Mouse (Mus musculus): ENCODE results near the gene Zswim8.

- TF ChIP-seq CTCF (IDR thresholded peaks at IDR 0.05; ENCODE audit: low read depth, low read length) (no peak), POLR2A (IDR thresholded peaks at IDR 0.05; ENCODE audit: insufficient read depth, low read length) (no peak)
These were observed 51.5 kb downstream of the Zswim8 start for GRCm38 (mm10) chr14:20758768-20759435.
